Mouse (Mus musculus): ENCODE measurements at regions not wholly inside any gene's neighbourhood (a gene's known extent, or its start where the extent isn't known, plus 50 kb on each side); places are given as distances from the start of the nearest gene placed in this dataset.

DNA sequence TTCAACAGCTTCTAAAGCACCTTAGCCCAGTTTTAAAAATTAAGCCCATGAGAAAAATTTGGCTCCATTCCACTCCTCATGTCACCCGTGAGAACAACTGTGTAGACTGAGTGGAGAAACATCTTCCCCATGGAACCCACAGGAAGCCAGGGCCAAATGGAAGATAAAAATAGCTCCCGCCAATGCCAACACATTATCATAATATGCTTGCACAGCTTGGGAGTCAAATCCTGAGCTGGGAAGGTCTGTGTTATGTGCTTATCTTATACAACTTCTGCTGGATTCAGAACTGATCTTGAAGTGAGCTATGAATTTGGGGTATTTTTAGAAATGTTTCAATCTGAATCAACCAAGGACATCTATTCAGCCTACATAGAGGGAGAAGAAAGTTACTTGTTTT is 279.0 kb upstream of the Gm11042 start:
- no peaks in the 10 kb centered on the region for H3K36me3 ChIP-seq (ENCODE audit: control insufficient read depth, insufficient read depth)
- TF ChIP-seq USF1 (IDR thresholded peaks at IDR 0.05; ENCODE audit: low read depth) = no peak
- peak in 1 of 3 experiments; percentile 9 for TF ChIP-seq MYOG (IDR thresholded peaks at IDR 0.05; ENCODE audit: control insufficient read depth in 1 of 3, insufficient read depth in 1 of 3, insufficient read length in 2 of 3, low read depth in 2 of 3)
- no peaks in the 10 kb centered on the region for H3K27me3 ChIP-seq (ENCODE audit: control insufficient read depth, insufficient read depth, insufficient read length)
- no peak overlapping the region for H3K4me2 ChIP-seq (ENCODE audit: low read depth)
- no peak overlapping the region for H3ac ChIP-seq (ENCODE audit: control insufficient read depth, insufficient read length)
- no peaks in the 10 kb centered on the region for H3K79me2 ChIP-seq (ENCODE audit: control insufficient read depth, insufficient read depth)
- no peak overlapping the region for H3K4me3 ChIP-seq

DNA sequence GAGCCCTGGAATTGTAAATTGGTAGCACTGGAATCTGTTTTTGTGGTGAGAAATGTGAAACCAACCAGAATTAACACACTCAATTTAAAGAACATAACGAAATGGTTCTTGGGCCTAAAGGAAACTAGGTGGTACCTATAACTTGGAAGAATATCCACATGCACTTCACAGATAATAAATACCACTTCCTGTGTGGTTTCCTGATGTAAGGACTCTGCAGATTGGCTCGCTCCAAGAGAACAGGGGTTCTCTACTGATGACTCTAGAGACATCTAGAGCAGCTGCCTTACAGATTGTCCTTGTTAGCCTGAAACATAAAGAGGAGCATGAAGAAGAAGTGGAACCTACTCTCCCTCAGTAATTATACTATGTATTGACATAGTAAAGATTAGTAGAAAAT is 238.4 kb upstream of the Gm11042 start:
- Histone ChIP-seq H3K36me3 (ENCODE audit: control insufficient read depth, insufficient read depth) (no peaks in the 10 kb centered on the region), H3K79me2 (ENCODE audit: control insufficient read depth, insufficient read depth) (no peaks in the 10 kb centered on the region), H3K27me3 (ENCODE audit: control insufficient read depth, insufficient read depth, insufficient read length) (no peaks in the 10 kb centered on the region), H3ac (ENCODE audit: control insufficient read depth, insufficient read length) (no peak overlapping the region), H3K4me3 (no peak overlapping the region), H3K4me2 (ENCODE audit: low read depth) (no peak overlapping the region)
- TF ChIP-seq POLR2AphosphoS2 (IDR thresholded peaks at IDR 0.05; ENCODE audit: insufficient read length, low read depth) (no peak), E2F4 (IDR thresholded peaks at IDR 0.05; ENCODE audit: insufficient read depth) (no peak), TCF12 (IDR thresholded peaks at IDR 0.05; ENCODE audit: insufficient read depth, poor library complexity, severe bottlenecking) (no peak), SRF (IDR thresholded peaks at IDR 0.05; ENCODE audit: control insufficient read depth, insufficient read length, low read depth) (no peak), CEBPB (IDR thresholded peaks at IDR 0.05; ENCODE audit: insufficient read depth, poor library complexity, severe bottlenecking) (no peak), REST (IDR thresholded peaks at IDR 0.05; ENCODE audit: insufficient read depth, insufficient read length) (no peak), TCF3 (IDR thresholded peaks at IDR 0.05; ENCODE audit: insufficient read length, low read depth) (no peak), USF1 (IDR thresholded peaks at IDR 0.05; ENCODE audit: low read depth) (no peak), MYOG (IDR thresholded peaks at IDR 0.05; ENCODE audit: control insufficient read depth in 1 of 3, insufficient read depth in 1 of 3, insufficient read length in 2 of 3, low read depth in 2 of 3) (no peak)

DNA sequence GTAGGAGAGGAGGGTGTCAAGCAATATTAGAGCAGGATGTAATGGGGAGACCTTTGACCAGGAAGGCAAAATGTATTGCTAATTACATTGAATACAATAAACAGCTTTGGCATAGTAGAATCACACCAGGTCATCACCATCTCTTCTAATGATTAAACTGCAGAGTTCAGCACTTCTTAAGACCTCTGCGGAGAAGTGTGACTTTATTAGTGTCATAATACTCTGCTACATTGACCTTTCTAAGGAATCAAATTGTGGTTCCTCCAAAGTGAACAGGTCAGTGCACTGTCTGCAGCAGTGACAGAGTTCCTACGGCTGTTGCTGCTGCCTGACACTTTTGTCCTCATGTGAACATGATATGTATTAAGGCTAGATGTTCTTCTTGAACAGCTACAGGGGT is 228.0 kb upstream of the Gm11042 start:
- no peaks in the 10 kb centered on the region for H3K27me3 ChIP-seq (ENCODE audit: control insufficient read depth, insufficient read depth, insufficient read length)
- no peaks in the 10 kb centered on the region for H3K79me2 ChIP-seq (ENCODE audit: control insufficient read depth, insufficient read depth)
- H3ac ChIP-seq (ENCODE audit: control insufficient read depth, insufficient read length) = no peak overlapping the region
- no peak overlapping the region for H3K4me3 ChIP-seq
- no peak overlapping the region for H3K4me2 ChIP-seq (ENCODE audit: low read depth)
- TF ChIP-seq TCF3 (IDR thresholded peaks at IDR 0.05; ENCODE audit: insufficient read length, low read depth) (no peak), MAX (IDR thresholded peaks at IDR 0.05; ENCODE audit: low read depth) (no peak), REST (IDR thresholded peaks at IDR 0.05; ENCODE audit: insufficient read depth, insufficient read length) (no peak), USF1 (IDR thresholded peaks at IDR 0.05; ENCODE audit: low read depth) (no peak), MYOG (IDR thresholded peaks at IDR 0.05; ENCODE audit: control insufficient read depth in 1 of 3, insufficient read depth in 1 of 3, insufficient read length in 2 of 3, low read depth in 2 of 3) (no peak), E2F4 (IDR thresholded peaks at IDR 0.05; ENCODE audit: insufficient read depth) (no peak), TCF12 (IDR thresholded peaks at IDR 0.05; ENCODE audit: insufficient read depth, poor library complexity, severe bottlenecking) (no peak), SRF (IDR thresholded peaks at IDR 0.05; ENCODE audit: control insufficient read depth, insufficient read length, low read depth) (no peak), CEBPB (IDR thresholded peaks at IDR 0.05; ENCODE audit: insufficient read depth, poor library complexity, severe bottlenecking) (no peak), MYOD1 (IDR thresholded peaks at IDR 0.05; ENCODE audit: control insufficient read depth in 1 of 3, insufficient read length in 2 of 3, low read depth in 2 of 3) (no peak), POLR2AphosphoS2 (IDR thresholded peaks at IDR 0.05; ENCODE audit: insufficient read length, low read depth) (no peak), POLR2A (IDR thresholded peaks at IDR 0.05; ENCODE audit: insufficient read length, low read depth) (no peak)
- no peaks in the 10 kb centered on the region for H3K36me3 ChIP-seq (ENCODE audit: control insufficient read depth, insufficient read depth)

DNA sequence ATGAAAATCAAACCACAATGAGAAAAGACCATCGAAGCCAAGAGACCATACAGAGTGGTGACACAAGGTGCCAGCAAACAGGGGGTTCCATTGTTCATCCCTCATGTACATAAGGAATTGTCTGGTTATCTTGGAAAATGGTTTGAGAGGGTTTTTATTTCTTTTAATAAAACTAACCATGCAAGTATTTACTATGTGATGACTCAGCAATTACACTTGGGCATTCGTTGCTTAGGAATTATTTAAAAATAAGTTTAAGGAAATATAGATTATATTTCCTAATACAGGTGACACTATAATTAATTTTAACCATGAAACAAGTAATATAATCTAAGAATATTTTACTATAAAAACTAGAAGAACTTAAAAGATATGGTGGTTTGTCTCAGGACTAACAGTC is 218.7 kb upstream of the Gm11042 start:
- H3K36me3 ChIP-seq (ENCODE audit: control insufficient read depth, insufficient read depth) = no peaks in the 10 kb centered on the region
- H3K79me2 ChIP-seq (ENCODE audit: control insufficient read depth, insufficient read depth) = no peaks in the 10 kb centered on the region
- no peaks in the 10 kb centered on the region for H3K27me3 ChIP-seq (ENCODE audit: control insufficient read depth, insufficient read depth, insufficient read length)
- H3ac ChIP-seq (ENCODE audit: control insufficient read depth, insufficient read length) = no peak overlapping the region
- no peak overlapping the region for H3K4me2 ChIP-seq (ENCODE audit: low read depth)
- H3K4me3 ChIP-seq = no peak overlapping the region
- no peak for TF ChIP-seq CEBPB (IDR thresholded peaks at IDR 0.05; ENCODE audit: insufficient read depth, poor library complexity, severe bottlenecking)
- no peak for TF ChIP-seq MYOG (IDR thresholded peaks at IDR 0.05; ENCODE audit: control insufficient read depth in 1 of 3, insufficient read depth in 1 of 3, insufficient read length in 2 of 3, low read depth in 2 of 3)
- TF ChIP-seq POLR2AphosphoS2 (IDR thresholded peaks at IDR 0.05; ENCODE audit: insufficient read length, low read depth) = no peak
- no peak for TF ChIP-seq POLR2A (IDR thresholded peaks at IDR 0.05; ENCODE audit: insufficient read length, low read depth)
- no peak for TF ChIP-seq REST (IDR thresholded peaks at IDR 0.05; ENCODE audit: insufficient read depth, insufficient read length)
- no peak for TF ChIP-seq TCF3 (IDR thresholded peaks at IDR 0.05; ENCODE audit: insufficient read length, low read depth)
- TF ChIP-seq E2F4 (IDR thresholded peaks at IDR 0.05; ENCODE audit: insufficient read depth) = no peak
- TF ChIP-seq MAX (IDR thresholded peaks at IDR 0.05; ENCODE audit: low read depth) = no peak
- TF ChIP-seq MYOD1 (IDR thresholded peaks at IDR 0.05; ENCODE audit: control insufficient read depth in 1 of 3, insufficient read length in 2 of 3, low read depth in 2 of 3) = no peak
- TF ChIP-seq SRF (IDR thresholded peaks at IDR 0.05; ENCODE audit: control insufficient read depth, insufficient read length, low read depth) = no peak
- TF ChIP-seq USF1 (IDR thresholded peaks at IDR 0.05; ENCODE audit: low read depth) = no peak
- no peak for TF ChIP-seq TCF12 (IDR thresholded peaks at IDR 0.05; ENCODE audit: insufficient read depth, poor library complexity, severe bottlenecking)

DNA sequence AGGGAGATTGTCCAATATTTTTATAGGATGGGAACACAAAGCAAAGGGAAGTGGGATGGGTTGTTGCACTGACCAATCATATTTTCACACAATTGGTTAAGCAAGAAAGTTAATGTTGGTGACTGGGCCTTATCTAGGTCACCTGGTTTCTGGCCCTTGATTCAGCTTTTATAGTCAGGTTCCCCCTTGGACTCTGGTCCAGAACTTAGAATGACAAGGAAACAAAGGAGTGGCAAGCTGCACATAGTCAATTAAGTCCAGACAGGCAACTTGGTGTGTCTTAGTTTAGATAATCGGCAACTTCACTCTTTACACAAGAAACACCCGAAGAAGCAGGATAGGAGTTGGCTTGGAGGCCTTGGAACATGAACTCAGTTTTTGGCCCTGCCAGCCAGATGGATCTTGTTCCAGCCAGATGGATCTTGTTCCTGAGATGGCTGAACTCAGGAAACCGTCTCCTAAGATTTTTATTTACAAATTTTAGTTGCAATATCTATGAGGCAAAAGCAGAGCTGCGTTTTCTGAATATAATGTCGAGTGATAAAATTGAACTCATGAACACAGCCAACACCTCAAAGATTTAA is 212.9 kb upstream of the Gm11042 start:
- H3K27me3 ChIP-seq (ENCODE audit: control insufficient read depth, insufficient read depth, insufficient read length) = no peaks in the 10 kb centered on the region
- H3K4me3 ChIP-seq = no peak overlapping the region
- no peaks in the 10 kb centered on the region for H3K36me3 ChIP-seq (ENCODE audit: control insufficient read depth, insufficient read depth)
- H3K79me2 ChIP-seq (ENCODE audit: control insufficient read depth, insufficient read depth) = no peaks in the 10 kb centered on the region
- no peak overlapping the region for H3K4me2 ChIP-seq (ENCODE audit: low read depth)
- no peak for TF ChIP-seq POLR2A (IDR thresholded peaks at IDR 0.05; ENCODE audit: insufficient read length, low read depth)
- TF ChIP-seq USF1 (IDR thresholded peaks at IDR 0.05; ENCODE audit: low read depth) = no peak
- no peak for TF ChIP-seq TCF12 (IDR thresholded peaks at IDR 0.05; ENCODE audit: insufficient read depth, poor library complexity, severe bottlenecking)
- TF ChIP-seq POLR2AphosphoS2 (IDR thresholded peaks at IDR 0.05; ENCODE audit: insufficient read length, low read depth) = no peak
- no peak for TF ChIP-seq SRF (IDR thresholded peaks at IDR 0.05; ENCODE audit: control insufficient read depth, insufficient read length, low read depth)
- TF ChIP-seq MYOD1 (IDR thresholded peaks at IDR 0.05; ENCODE audit: control insufficient read depth in 1 of 3, insufficient read length in 2 of 3, low read depth in 2 of 3) = no peak
- TF ChIP-seq MAX (IDR thresholded peaks at IDR 0.05; ENCODE audit: low read depth) = no peak
- TF ChIP-seq E2F4 (IDR thresholded peaks at IDR 0.05; ENCODE audit: insufficient read depth) = no peak
- no peak for TF ChIP-seq CEBPB (IDR thresholded peaks at IDR 0.05; ENCODE audit: insufficient read depth, poor library complexity, severe bottlenecking)
- no peak for TF ChIP-seq TCF3 (IDR thresholded peaks at IDR 0.05; ENCODE audit: insufficient read length, low read depth)
- no peak for TF ChIP-seq REST (IDR thresholded peaks at IDR 0.05; ENCODE audit: insufficient read depth, insufficient read length)
- TF ChIP-seq MYOG (IDR thresholded peaks at IDR 0.05; ENCODE audit: control insufficient read depth in 1 of 3, insufficient read depth in 1 of 3, insufficient read length in 2 of 3, low read depth in 2 of 3) = no peak
- H3ac ChIP-seq (ENCODE audit: control insufficient read depth, insufficient read length) = no peak overlapping the region
